7 mouse cellular contexts compared by ENCODE assay signal in the genomic region with DNA sequence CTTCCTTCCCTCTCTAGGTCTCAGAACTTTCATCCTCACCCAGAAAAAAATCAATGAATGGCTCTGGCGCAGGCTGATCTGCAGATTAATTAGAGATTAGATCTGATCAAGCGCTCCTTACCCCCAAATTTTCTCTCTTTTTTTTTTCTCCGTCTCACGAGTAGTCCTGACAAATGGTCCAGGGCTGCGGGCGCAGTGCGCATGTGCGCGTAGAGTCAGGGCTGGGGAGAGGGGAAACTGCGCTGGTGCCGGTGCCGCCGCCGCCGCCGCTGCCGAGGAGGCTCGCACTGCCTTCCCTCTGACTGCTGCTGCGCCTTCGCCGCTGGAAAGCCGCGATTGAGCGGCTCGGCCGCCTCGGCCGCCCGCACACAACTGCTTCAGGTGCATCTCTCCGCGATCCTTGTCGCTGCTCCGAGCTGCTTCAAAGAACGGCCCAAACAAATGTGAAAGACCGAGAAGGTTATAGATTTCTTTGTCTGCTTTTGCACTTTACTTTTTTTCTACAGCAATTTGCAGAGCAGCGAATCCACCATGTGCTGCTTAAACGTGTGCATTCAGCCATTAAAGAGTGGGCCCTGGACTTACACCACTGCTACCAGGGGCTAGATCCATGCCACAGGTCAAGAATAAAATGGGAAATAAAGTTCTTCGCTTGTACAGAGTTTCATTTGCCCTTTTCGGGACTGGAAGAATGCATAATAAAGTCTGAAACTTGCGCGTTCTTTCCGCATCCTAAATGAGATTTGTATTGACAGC. TPM values are rescaled to one million over a fixed set of nuclear protein-coding genes. Genes with fewer than 3 reads are reported as not detected.
DNase-seq lines count a peak whose midpoint lies in the region; ATAC-seq lines count a peak whose summit lies in the region.

L3mbtl3 (minus strand) TSS at position 182 of the 756 bp plus-strand sequence.

- WGBS in limb, embryonic 11.5 days, result 1% methylated on average over 42 of the region's 42 CpGs
- under 1% methylated on average over 42 of the region's 42 CpGs for WGBS in midbrain, embryonic 13.5 days

- ATAC-seq in limb, embryonic 11.5 days (ENCODE audit: insufficient number of reproducible peaks, low FRiP score, low TSS enrichment, low read depth), result peak; percentile 45; the same call in 1 of the 2 replicates
- ATAC-seq in midbrain, embryonic 13.5 days, result peak; percentile 88

- H3K4me2 ChIP-seq in limb, embryonic 11.5 days (ENCODE audit: low read depth, severe bottlenecking), result peak within 1 kb of the TSS; percentile 64
- peak within 1 kb of the TSS; percentile 98 for H3K4me2 ChIP-seq in midbrain, embryonic 13.5 days (replicated peaks)

- no peaks in the 10 kb centered on the region for H3K9me3 ChIP-seq in limb, embryonic 11.5 days (ENCODE audit: control insufficient read depth, low read length)
- no peaks in the 10 kb centered on the region for H3K9me3 ChIP-seq in midbrain, embryonic 13.5 days

- peak within 1 kb of the TSS; percentile 98 for H3K27ac ChIP-seq in limb, embryonic 11.5 days (replicated peaks; ENCODE audit: low read depth, low read length)
- peak within 1 kb of the TSS; percentile 96 for H3K27ac ChIP-seq in midbrain, embryonic 13.5 days

- peaks cover 12% of the 10 kb centered on the region for H3K4me1 ChIP-seq in limb, embryonic 11.5 days (ENCODE audit: control insufficient read depth, insufficient read depth, low read length)
- H3K4me1 ChIP-seq in midbrain, embryonic 13.5 days (replicated peaks), result peaks cover 30% of the 10 kb centered on the region

- no peaks in the 10 kb centered on the region for H3K27me3 ChIP-seq in limb, embryonic 11.5 days (ENCODE audit: control insufficient read depth, insufficient read depth, low read length)
- no peaks in the 10 kb centered on the region for H3K27me3 ChIP-seq in midbrain, embryonic 13.5 days

- H3K9ac ChIP-seq in limb, embryonic 11.5 days (ENCODE audit: low read length), result peak within 1 kb of the TSS; percentile 99
- peak within 1 kb of the TSS; percentile 92 for H3K9ac ChIP-seq in midbrain, embryonic 13.5 days (replicated peaks)

- H3K36me3 ChIP-seq in limb, embryonic 11.5 days (ENCODE audit: control insufficient read depth, insufficient read depth, low read length), result no peaks in the 10 kb centered on the region
- H3K36me3 ChIP-seq in midbrain, embryonic 13.5 days, result no peaks in the 10 kb centered on the region

- DNase-seq in adrenal gland, postnatal 10 days, result peak; percentile 94
- DNase-seq in embryo, embryonic 9.5 days (ENCODE audit: extremely low spot score), result peak; percentile 89
- DNase-seq in heart, adult 18-20 months, result peak; percentile 89 to 90
- DNase-seq in kidney, adult 18-20 months, result peak; percentile 87
- DNase-seq in limb, embryonic 11.5 days (ENCODE audit: low spot score), result peak; percentile 92
- peak; percentile 57 for DNase-seq in spleen, adult 12 weeks (ENCODE audit: low spot score)

- H3K4me3 ChIP-seq in limb, embryonic 11.5 days (ENCODE audit: low read depth, low read length), result peak within 1 kb of the TSS; percentile 86
- H3K4me3 ChIP-seq in midbrain, embryonic 13.5 days (replicated peaks), result peak within 1 kb of the TSS; percentile 87

RNA-seq across cellular contexts. Expression of gene L3mbtl3, which starts in this region (rescaled TPM):
- 10 to 100 TPM; 13.8 to 17.5 TPM for total RNA-seq in adrenal gland, postnatal 10 days (2021)
- 1 to 10 TPM; 6.6 to 8.5 TPM for total RNA-seq in heart, adult 18-20 months (2021)
- polyA plus RNA-seq in limb, embryonic 11.5 days (2014; fragmentation: Nextera tagmentation; extraction: Ambion mirVana), result 37.0 and 44.1 TPM in 2 replicates
- polyA plus RNA-seq in midbrain, embryonic 13.5 days (2015; fragmentation: Nextera tagmentation; extraction: Ambion mirVana), result 25.5 and 27.9 TPM in 2 replicates

Comparison
In these comparisons a context has a peak if more than half of its experiments do, and no peak if none do; other contexts are left out.
1. Peak in every context shown above with its lines: DNase-seq, ATAC-seq, H3K4me3 ChIP-seq and H3K27ac ChIP-seq.